Mouse (Mus musculus) thymus, adult 18-20 months (tissue): Measurements from ENCODE around the gene Sat1.

Experiments used
- DNase-seq, 2 experiments: peaks; one replicate each; pipeline ENCODE4 v3.0.0; 2022; ENCODE audit warnings: mixed read lengths in 2 of 2

Sat1 gene

DNA sequence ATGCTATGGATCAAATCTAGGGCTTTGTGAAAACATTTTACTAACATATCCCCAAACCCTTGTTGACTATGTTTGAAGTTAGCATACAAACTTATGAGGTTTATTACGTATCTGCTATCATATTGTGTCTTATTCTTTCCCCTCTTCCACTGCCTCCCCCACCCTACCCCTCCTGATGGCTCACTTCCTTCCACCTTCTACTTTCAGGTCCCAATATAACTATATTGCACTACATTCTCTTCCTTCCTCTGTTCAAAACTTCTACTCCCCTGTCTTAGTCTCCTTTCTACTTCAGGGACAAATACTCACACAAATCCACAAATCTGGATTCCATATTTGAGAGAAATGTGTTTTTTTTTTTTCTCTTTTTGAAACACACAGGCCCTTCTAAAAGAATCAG, 52.7 kb downstream of the Sat1 start:
- no peak for DNase-seq
